Mouse (Mus musculus) brown adipose tissue, adult 24 weeks (tissue): ENCODE measurements around the gene St6galnac6. TPM values are rescaled to one million over a fixed set of nuclear protein-coding genes. Genes with fewer than 3 reads are reported as not detected.

Experiments used
- H3K27ac ChIP-seq: fragments of 200-500 bp; replicated peaks from 2 replicates; pipeline ENCODE4 v1.5.1; 2012; ENCODE audit warnings: low read depth, mild to moderate bottlenecking, low read length
- H3K4me1 ChIP-seq: fragments of 200-500 bp; 2 replicates; pipeline ENCODE4 v1.6.1; 2012; ENCODE audit warnings: low read length, mixed read lengths; ENCODE audit not compliant: control insufficient read depth, insufficient read depth, insufficient read length
- H3K4me3 ChIP-seq: fragments of 200-500 bp; 2 replicates; pipeline ENCODE4 v1.5.1; 2012; ENCODE audit warnings: low read depth, mild to moderate bottlenecking, low read length, moderate library complexity; ENCODE audit not compliant: insufficient read depth
- polyA plus RNA-seq: library from polyadenylated mRNA; stranded (reverse); fragments of >200 nt; gene quantifications from 2 replicates; pipeline ENCODE4 v1.2.4, GENCODE M21; 2012; ENCODE audit not compliant: missing spikeins, insufficient read depth, insufficient read length

The St6galnac6 gene
- 79.5 and 87.3 TPM in 2 replicates for polyA plus RNA-seq

GRCm38 (mm10) chr2:32599409-32599808 lies at the start of gene St6galnac6:
Gene St6galnac6, plus strand, starts transcription at chr2:32599709.
- Histone ChIP-seq H3K4me1 (peaks cover 10% of the 10 kb centered on the region), H3K27ac (no peak within 1 kb of the TSS), H3K4me3 (no peak within 1 kb of the TSS)

DNA sequence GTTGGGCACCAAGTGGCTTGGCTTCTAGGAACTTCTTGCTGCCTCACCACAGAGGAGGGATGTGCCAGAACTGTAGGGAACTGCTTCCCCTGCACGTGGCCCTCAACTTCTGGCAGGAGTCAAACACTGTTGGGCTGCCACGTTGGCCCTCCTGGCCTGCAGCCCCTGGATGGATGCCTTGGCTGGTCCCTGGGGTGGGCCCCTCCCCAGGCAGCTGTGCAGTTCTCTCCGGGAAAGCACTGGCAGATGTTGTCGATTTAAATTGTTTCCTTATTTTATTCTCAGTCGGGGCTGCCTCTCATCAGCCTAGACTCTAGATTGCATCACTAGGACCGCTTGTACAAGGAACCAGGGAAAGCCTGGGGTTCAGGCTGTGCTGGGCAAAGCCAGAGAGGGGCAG lies 49.7 kb upstream of the St6galnac6 start:
- H3K4me1 ChIP-seq, result peaks cover 36% of the 10 kb centered on the region
- no peak overlapping the region for H3K27ac ChIP-seq
- H3K4me3 ChIP-seq, result no peak overlapping the region

GRCm38 (mm10) chr2:32551236-32551635 lies 48.3 kb upstream of the St6galnac6 start:
- Histone ChIP-seq H3K4me1 (peaks cover 39% of the 10 kb centered on the region), H3K4me3 (no peak overlapping the region), H3K27ac (no peak overlapping the region)

GRCm38 (mm10) chr2:32553592-32554148 lies 45.8 kb upstream of the St6galnac6 start:
- H3K4me1 ChIP-seq, result peaks cover 19% of the 10 kb centered on the region
- H3K4me3 ChIP-seq, result no peak overlapping the region
- H3K27ac ChIP-seq, result no peak overlapping the region

DNA sequence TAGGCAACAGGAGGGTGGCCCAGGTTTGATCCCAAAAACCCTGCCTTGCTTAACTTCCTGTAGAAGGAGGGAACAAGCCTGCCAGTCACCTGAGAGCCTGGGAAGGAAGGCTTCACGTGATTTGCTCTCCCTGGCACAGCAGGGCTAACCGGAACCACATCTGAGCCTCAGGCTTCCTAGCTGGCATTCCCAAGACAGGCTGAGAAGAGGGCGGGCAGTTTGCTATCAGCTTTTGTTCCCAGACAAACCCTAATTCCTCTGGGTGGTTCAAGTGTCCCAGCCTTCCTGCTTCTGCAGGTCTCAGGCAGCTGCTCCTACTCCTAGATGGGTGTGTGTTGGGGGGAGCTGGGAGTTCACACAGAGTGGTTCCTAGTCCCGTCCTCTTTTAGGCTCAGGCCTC lies 44.0 kb upstream of the St6galnac6 start:
- H3K27ac ChIP-seq, result no peak overlapping the region
- no peak overlapping the region for H3K4me3 ChIP-seq
- H3K4me1 ChIP-seq, result peaks cover 5% of the 10 kb centered on the region; the same call in 1 of the 2 replicates

GRCm38 (mm10) chr2:32556019-32556418 lies 43.5 kb upstream of the St6galnac6 start:
- peaks cover 5% of the 10 kb centered on the region; the same call in 1 of the 2 replicates for H3K4me1 ChIP-seq
- H3K4me3 ChIP-seq, result no peak overlapping the region
- no peak overlapping the region for H3K27ac ChIP-seq

GRCm38 (mm10) chr2:32559570-32559969 lies 39.9 kb upstream of the St6galnac6 start:
- no peak overlapping the region for H3K4me3 ChIP-seq
- H3K4me1 ChIP-seq, result peaks cover 3% of the 10 kb centered on the region; the same call in 1 of the 2 replicates
- H3K27ac ChIP-seq, result no peak overlapping the region

DNA sequence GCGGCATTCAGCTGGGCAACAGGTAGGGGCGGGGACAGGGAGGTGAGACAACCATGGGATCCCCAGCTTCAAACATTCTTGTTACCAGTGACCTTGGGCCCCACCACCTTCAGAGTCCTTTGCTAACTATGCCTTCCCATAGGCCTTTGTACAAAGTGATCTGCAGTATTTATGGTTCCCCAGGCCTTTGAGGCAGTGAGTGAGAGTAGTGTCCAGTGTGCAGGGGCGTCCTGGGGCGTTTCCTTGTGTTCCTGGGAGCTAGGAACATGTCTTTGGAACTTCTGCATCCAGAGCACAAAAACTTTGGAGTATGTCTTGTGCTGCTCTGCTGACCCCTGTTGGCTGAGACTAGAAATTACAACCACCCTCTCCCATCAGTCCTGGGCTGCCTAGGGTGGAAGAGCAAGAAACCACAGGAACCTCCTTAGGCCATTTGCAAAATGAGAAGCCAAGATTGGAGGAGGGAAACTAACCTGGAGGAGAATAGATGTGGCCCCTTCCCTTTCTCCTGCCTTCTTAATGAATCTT lies 32.9 kb upstream of the St6galnac6 start:
- Histone ChIP-seq H3K4me1 (no peaks in the 10 kb centered on the region), H3K4me3 (no peak overlapping the region), H3K27ac (no peak overlapping the region)

- Histone ChIP-seq H3K4me3 (no peak overlapping the region), H3K4me1 (no peaks in the 10 kb centered on the region), H3K27ac (no peak overlapping the region)
These were observed 31.4 kb upstream of the St6galnac6 start for GRCm38 (mm10) chr2:32568149-32568548.

DNA sequence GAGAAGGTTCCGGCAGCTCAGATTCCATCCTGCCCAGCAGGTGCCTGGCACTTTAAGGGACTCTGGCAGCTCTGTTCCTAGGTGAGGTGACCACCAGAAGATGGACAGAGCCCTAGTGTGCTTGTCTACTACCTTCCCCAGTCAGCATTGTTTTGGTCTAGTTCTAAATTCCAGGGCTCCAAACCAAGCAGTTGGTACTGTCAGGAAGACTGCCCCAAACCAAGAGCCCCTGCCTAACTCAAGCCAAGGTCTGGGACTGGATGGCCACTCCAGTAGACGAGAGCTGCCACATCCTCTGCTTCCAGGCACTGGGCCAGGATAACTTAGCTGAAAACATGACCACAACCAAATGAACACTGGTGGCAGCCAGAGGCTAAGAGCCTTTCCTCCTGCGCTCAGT lies 30.6 kb upstream of the St6galnac6 start:
- no peak overlapping the region for H3K27ac ChIP-seq

DNA sequence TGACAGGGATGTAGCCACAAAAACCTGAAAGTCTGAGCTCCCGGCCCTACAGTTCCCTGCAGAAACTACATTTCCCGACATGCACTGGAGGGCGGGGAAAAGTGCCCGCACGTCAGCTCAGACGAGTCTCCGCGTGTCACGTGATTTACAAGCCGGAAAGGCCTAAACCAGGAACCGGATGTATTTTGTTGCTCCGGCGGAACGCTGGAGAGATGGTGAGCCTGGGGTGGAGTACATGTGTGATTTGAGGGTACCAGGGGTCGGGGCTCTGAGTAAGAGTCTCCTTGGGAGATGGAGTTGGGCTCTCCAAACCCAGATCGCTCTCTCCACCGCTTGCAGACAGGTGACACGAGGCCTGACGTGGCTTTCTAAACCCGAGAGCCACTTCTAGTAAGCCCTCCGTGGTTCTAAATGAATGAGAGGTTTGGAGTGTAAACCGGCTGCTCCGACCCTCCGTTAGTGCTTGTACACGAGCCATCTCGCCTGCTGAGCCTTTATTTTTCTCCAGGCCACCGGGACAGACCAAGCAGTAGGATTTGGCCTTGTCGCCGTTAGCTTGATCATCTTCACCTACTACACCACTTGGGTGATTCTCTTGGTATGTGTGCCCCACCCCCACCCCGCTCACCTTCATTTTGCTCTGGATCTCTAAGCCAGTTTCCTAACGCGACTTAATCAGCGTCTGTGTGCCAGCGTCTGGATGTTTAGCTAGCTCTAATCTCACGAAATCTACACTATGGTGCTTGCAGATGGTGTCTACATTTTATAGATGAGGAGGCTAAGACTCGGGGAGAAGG lies 28.6 kb upstream of the St6galnac6 start, which contains the start of gene Dpm2:
Gene Dpm2 (plus strand): TSS at position 161 of the 797 bp plus-strand sequence.
- H3K27ac ChIP-seq, result peak within 1 kb of the TSS; percentile 62
- no peaks in the 10 kb centered on the region for H3K4me1 ChIP-seq

More for the DNA sequence above, 30.6 kb upstream of the St6galnac6 start:
- no peak overlapping the region for H3K4me3 ChIP-seq
- H3K4me1 ChIP-seq, result no peaks in the 10 kb centered on the region

DNA sequence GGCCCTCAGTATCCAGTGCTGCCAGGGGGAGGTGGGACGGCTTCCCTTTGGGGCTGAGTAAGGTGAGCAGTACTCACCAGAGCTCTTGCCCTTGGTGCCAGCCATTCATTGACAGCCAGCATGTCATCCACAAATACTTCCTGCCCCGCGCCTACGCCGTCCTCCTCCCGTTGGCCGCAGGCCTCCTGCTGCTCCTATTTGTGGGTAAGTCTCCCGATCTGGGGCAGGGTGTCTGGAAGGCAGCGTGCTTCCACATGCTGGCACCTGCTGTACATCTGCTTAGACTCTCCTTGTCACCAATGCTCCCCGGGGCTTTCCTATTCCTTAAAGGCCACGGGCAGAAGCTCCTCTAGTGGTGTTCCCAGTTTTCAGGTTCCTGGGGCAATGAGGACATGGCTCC lies 27.3 kb upstream of the St6galnac6 start:
- Histone ChIP-seq H3K4me1 (no peaks in the 10 kb centered on the region), H3K4me3 (peak overlapping the region; percentile 12; the same call in 1 of the 2 replicates), H3K27ac (no peak overlapping the region)

More for the DNA sequence above, 28.6 kb upstream of the St6galnac6 start, which contains the start of gene Dpm2:
- H3K4me3 ChIP-seq, result peak within 1 kb of the TSS; percentile 68

- Histone ChIP-seq H3K4me3 (no peak within 1 kb of the TSS), H3K4me1 (no peaks in the 10 kb centered on the region), H3K27ac (no peak within 1 kb of the TSS)
These were observed 25.0 kb upstream of the St6galnac6 start, which contains the start of gene Pip5kl1 for GRCm38 (mm10) chr2:32574497-32574896. Gene Pip5kl1, plus strand, starts transcription at chr2:32574797.

GRCm38 (mm10) chr2:32574901-32575585 lies 24.5 kb upstream of the St6galnac6 start:
- H3K4me1 ChIP-seq, result no peaks in the 10 kb centered on the region
- no peak overlapping the region for H3K27ac ChIP-seq
- H3K4me3 ChIP-seq, result no peak overlapping the region

DNA sequence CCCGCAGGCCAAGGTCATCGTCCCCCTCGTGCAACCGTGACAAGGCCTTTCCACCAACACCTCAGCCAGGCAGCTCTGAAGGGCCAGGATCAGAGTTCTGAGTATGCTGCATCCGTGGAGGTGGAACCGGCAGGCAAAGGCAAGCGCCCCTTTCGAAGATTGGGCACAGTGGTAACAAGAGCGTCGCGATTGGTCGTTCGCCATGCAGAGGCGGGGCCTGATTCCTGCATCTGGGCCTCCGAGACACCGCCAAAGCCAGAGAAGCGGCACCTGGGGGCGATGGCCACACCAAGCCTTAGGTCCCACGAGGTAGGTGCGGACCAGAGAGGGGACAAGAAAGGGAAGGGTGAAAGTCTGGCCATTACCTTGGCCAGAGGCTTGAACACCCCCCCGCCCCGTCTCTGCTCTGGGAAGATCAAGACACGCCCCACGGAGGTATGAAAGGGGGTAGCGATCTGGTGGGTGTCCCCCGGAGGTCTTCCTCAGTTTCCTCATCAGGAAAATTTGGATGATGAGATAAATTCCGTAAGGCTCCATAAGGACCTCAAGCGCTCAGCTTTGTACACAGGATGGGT lies 23.8 kb upstream of the St6galnac6 start, which contains the start of gene 9430097D07Rik:
Gene 9430097D07Rik (minus strand): TSS at position 99 of the 575 bp plus-strand sequence.
- H3K4me1 ChIP-seq, result no peaks in the 10 kb centered on the region
- no peak within 1 kb of the TSS for H3K27ac ChIP-seq
- no peak within 1 kb of the TSS for H3K4me3 ChIP-seq
